Mouse (Mus musculus) heart, adult 2 months (tissue): ENCODE measurements around the gene Dmac1.

Source experiments
- CTCF ChIP-seq: fragments of 200-600 bp; IDR thresholded peaks from 2 replicates; pipeline ENCODE4 v1.8.1; 2022; ENCODE audit warnings: antibody characterized with exemption, mild to moderate bottlenecking, moderate library complexity
- EP300 ChIP-seq: fragments of 200-500 bp; IDR thresholded peaks from 2 replicates; pipeline ENCODE4 v1.6.1; 2011; ENCODE audit warnings: low read depth, low read length, control low read depth; ENCODE audit not compliant: insufficient read depth
- POLR2A ChIP-seq: fragments of 200-500 bp; IDR thresholded peaks from 2 replicates; pipeline ENCODE4 v1.6.1; 2011; ENCODE audit warnings: mild to moderate bottlenecking, low read depth, low read length, control low read depth; ENCODE audit not compliant: insufficient read depth

DNA sequence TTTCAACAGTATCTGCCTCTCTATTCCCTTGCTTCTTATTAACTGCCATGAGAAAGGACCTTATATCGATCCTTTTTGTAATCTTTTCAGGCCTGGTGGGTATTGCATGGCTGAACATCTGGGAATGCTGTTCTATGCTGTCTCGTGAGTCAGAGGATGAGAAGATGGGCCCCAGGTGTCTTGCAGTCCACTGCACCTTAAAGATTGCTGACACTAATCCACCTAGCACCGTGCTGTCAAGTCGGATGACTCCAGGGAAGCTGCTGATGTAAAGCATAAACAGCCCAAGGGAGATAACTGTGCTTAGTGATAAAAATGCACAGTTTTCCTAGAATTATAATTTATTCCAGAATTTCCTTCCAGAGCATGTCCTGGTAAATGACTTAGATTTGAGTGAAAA, 14.2 kb upstream of the Dmac1 start:
- no peak for TF ChIP-seq POLR2A
- no peak for TF ChIP-seq EP300
- TF ChIP-seq CTCF, result no peak
